Mouse (Mus musculus): Measurements from ENCODE around the gene Twist2. TPM values are rescaled to one million over a fixed set of nuclear protein-coding genes. Genes with fewer than 3 reads are reported as not detected.
A peak's percentile ranks its signal among the peaks of the same experiment; 100 is the strongest.

Gene Twist2
- total RNA-seq, 4 experiments from 2014 or later = 2.4 to 3.8 (median 2.7) TPM

DNA sequence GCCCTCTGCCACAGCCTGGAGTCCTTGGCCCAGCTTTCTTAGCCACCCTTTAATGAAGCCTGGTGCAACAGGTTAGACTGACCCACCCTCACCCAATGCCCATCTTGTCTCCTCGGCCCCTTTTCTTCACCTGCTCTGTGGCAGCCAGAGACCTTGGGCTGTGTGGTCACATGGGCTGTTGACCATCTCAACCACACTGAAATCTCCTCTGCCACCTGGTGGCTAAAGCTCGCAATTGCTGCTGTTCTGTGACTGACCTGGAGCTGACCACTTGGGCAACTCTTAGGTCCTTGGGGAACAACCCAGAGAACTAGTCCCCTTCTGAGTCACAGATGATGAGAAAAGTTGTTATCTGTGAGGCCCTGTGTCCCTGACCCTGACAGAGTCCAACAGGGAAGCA lies 73.4 kb downstream of the Twist2 start:
- DNase-seq = peak; percentile 70

DNA sequence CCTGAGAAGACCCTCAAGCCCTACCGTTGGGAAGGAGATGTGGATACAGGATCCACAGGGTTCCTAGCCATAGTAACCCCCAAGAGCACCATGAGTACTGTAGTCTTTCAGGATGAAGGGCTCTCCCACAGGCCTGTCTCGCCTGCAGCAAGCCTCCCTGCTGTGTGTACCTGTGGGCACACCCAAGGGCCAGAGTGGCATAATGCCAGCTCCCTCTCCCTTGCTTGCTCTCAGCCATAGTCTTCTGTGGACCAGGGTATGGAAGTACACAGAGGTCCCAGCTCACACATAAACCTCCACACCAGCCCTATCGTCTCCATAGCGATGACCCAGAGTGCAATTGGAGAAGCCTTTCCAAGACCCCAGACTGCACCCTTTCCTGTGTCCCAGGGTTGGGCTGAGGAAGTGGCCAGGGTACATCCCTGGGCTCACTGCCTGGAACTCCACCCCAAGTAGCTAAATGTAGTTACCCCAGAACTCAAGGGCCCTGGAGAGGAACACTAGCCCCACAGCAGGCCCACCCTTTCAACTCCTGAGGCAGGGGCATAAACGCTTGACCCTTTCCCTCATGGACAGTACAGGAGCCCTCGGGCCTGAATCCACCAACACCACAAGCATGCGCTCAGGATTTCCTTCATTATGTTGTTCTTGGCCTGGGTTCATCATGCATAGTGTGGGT lies 73.9 kb downstream of the Twist2 start:
- DNase-seq = no peak

GRCm38 (mm10) chr1:91878696-91879095 lies 77.4 kb downstream of the Twist2 start:
- no peak for DNase-seq

DNA sequence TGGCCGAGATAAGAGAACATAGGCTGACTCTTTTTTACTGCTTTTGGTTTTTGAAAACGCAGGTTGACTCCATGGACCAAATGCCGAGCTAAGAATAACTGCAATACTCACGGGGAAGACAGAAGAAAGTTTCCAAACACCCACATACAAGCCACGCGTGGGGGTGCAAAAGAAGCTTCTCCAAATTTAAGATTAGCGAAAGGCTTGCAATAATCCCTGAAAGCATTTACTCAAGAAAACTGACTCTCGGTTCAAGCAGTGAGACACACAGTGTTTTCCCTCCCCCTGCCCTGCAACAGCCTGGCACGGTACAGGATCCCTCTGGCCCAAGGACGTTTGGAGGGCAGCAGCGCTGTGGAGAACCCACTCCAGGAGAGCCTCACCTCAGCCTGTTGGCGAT lies 78.9 kb downstream of the Twist2 start:
- DNase-seq = no peak

DNA sequence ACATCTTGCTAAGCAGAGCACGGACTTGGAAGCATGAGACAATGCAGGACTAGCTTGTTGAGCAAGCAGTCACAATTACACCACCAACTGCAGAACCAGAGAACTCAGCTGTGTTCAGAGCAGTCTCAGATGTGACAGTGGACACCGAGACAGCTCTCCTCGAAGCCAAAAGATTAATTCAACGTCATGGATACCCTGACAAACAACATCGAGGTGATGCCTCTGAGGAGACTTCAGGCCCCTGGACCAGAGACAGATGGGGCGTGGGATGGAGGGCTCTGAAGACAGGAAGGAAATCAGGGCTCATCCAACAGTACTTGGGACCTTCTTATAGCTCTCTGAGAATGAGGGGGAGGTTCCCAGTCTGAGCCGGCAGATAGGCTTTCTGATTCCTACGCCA lies 79.6 kb downstream of the Twist2 start:
- DNase-seq = no peak

GRCm38 (mm10) chr1:91883115-91883514 lies 81.9 kb downstream of the Twist2 start:
- DNase-seq = no peak

DNA sequence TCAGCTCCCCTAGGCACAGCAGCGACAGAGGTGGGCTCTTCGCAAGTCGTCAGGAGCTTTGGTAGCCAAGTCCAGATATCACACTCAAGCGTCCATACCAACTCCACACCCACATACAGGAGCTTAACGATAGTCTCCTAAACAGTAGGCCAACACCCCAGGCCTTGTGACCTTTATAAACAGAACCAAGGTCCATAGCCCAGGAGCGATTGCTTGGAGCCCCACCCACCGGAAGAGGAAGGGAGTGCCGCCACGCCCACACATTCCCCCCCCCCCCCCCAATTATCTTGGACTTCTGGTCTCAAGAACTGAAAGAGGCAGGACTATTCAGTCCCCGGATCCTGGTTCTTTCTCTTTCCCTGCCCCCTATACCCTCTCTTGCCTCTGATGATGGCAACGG lies 92.3 kb downstream of the Twist2 start:
- DNase-seq = no peak

DNA sequence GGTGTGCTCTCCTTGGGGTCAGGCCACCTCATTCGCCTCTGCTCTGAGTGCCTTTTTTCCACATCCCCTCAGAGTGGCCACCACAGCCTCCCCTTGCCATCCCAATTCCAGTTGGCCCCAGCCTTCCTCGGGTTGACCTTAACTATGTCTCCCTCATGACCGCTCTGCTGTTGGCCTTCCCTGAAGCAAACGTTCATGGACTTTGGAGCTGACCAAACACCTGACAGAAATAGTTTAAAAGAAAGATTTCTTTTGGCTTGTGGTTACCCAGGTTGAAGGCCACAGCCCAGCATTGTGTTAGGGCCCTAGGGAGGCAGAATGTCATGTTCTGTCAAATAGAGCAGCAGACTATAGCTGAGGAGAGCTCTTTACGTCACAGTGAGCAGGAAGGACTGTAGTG lies 93.0 kb downstream of the Twist2 start:
- no peak for DNase-seq

- no peak for DNase-seq
These were observed 95.8 kb downstream of the Twist2 start for GRCm38 (mm10) chr1:91897078-91897477.
